Mouse (Mus musculus) lung, adult 2 months (tissue): Measurements from ENCODE around the gene Grb2.

Source experiments
- CTCF ChIP-seq: fragments of 200-500 bp; IDR thresholded peaks from 2 replicates; pipeline ENCODE4 v1.5.1; 2011; ENCODE audit warnings: mild to moderate bottlenecking, low read length, control low read depth; ENCODE audit not compliant: insufficient read depth
- POLR2A ChIP-seq: fragments of 200-500 bp; IDR thresholded peaks from 2 replicates; pipeline ENCODE4 v1.6.1; 2011; ENCODE audit warnings: low read depth, mild to moderate bottlenecking, control low read depth, low read length, borderline replicate concordance; ENCODE audit errors: extremely low read depth

- TF ChIP-seq POLR2A (no peak), CTCF (no peak)
Measured at GRCm38 (mm10) chr11:115616893-115617292, 91.5 kb downstream of the Grb2 start.
